Mouse (Mus musculus) lung, adult 18-20 months (tissue): ENCODE results near the gene Suv39h2.
A peak's percentile ranks its signal among the peaks of the same experiment; 100 is the strongest.

Experiments
- DNase-seq, 2 experiments: peaks; one replicate each; pipeline ENCODE4 v3.0.0; 2022; ENCODE audit warnings: mixed read lengths in 2 of 2

Gene Suv39h2

DNA sequence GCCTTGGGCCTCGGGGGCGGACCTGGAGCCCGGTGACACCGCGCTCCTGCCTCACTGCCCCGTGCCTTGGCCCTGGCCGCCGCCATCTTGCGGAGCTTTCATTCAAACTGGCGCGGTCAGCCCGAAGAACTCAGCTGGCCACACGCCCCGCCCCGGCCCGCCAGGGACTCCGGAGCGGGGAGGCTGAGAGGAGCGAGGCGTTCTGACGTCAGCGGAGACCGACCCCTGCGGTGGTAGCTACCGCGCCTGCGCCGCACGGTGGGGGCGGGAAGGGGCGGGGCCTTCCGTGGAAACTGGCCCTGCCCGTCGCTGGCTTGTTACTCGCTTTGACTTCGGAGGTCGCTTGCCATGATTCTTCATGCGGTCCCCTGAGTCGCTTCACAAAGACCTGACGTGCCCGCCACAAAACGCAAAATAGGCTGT lies at the start of gene Suv39h2:
Gene Suv39h2, minus strand, starts transcription at position 171 of the 423 bp plus-strand sequence.
- DNase-seq, result peak; percentile 96 to 97

- DNase-seq, result no peak
These were observed 47.7 kb upstream of the Suv39h2 start for GRCm38 (mm10) chr2:3522558-3522957.

GRCm38 (mm10) chr2:3512552-3513454 lies 38.0 kb upstream of the Suv39h2 start, which contains the start of the genes Gm45902, Hspa14 and Cdnf:
Gene Gm45902, minus strand, starts transcription at chr2:3512790.
Gene Hspa14, minus strand, starts transcription at chr2:3512814.
Gene Cdnf, plus strand, starts transcription at chr2:3513030.
- peak; percentile 97 to 98 for DNase-seq

DNA sequence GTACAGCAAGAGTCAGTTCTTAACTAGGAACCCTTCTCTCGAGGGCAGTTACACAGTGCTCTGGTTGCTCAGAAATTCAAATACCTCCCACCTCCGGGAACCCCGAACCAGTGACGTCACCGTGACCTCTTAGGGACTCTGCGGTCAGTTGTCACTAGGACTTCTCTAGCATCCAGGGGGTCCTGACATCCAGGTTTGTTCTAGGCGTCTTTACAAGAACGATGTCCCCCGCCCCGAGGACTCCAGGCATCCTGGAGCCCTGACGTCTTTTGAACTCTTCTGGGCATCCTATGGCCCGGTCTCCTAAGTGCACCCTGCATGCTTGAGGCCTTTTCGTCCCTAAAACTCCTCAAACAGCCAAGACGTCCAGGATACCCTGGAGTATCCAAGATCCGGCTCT lies 37.2 kb upstream of the Suv39h2 start:
- peak; percentile 4 to 5 for DNase-seq

DNA sequence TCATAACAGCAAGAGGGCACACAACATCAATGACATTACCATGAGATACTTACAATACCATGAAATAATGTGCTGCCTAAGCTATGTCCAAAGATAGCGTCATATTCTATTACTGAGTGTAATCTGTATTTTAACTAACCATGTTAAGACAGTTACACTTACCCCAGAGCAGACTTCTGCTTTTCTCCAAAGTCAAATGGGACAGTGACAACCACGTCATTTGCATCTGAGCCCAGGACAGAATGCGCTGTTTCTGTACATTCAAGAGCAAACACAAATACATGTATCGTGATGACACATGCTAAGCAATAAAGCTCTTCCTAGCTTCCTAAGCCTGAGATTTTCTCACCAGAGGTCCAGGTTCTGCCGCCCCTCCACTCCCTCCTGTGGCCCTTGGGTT lies 26.1 kb upstream of the Suv39h2 start:
- no peak for DNase-seq

DNA sequence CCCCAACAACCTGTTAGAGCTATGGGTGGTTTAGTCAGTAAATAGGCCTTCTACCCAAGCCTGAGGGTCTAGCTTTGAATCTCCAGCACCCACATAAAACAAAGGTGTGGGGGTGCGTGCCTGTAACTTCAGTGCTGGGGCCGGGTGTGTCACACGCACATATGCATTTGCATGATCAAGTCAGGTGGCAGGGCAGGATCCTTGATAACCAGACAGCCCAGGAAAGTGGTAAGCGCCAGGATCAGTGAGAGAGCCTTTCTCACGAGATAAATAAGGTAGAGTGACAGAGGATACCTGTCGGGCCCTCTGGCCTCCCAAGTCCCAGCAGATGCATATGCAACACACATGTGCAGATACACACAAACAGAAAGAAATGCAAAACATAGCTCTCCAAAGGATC lies 24.7 kb upstream of the Suv39h2 start:
- no peak for DNase-seq

- no peak for DNase-seq
These were observed 19.1 kb upstream of the Suv39h2 start for GRCm38 (mm10) chr2:3493833-3494409.

GRCm38 (mm10) chr2:3489816-3490215 lies 15.0 kb upstream of the Suv39h2 start:
- no peak for DNase-seq

GRCm38 (mm10) chr2:3480239-3480638 lies 5.4 kb upstream of the Suv39h2 start:
- DNase-seq, result no peak

DNA sequence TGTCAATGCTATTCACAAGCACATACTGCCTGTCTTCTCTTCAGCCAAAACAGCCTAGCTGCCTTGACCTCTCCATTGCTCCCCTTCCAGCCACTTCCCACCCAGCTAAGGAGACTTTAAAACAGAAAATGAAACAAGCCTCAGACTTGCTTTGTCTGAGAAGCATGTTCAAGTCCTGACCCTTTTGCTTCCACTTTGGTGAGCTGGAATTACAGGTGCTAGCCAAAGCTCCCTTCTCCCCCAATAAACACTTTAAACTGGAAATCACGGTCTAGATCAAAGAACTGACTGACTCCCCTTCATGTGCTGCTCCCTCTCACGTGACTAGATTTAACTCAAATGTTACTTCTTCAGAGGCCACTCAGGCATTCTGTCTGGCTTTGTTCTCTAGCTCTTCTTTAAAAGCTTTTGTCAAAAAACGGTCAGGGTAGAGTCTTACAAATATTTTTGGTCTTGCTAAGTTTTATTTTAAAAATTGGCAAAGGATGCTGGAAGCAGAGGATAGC lies 968 bp upstream of the Suv39h2 start:
- DNase-seq, result peak in 1 of 2 experiments; percentile 7

DNA sequence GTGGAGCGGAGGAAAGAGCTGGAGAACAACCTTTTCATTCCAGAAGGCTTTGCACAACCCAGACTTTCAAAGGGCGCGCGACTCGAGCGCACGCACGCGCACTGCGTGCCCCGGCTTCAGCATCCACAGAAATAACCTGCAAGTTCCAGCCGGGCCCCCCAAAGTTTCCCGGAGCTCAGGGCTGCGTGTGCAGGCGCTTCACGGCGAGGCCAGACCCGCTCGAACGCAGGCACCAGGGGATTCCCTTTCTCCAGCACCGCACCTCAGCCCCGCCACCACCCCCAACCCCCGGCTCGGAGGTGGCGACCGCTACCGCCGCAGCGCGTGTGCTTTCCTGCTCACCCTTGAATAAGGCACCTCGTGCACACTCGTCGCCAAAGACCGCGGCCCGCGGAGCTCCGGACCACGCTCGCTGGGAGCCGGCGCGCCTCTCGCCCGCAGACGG lies 448 bp downstream of the Suv39h2 start:
- DNase-seq, result peak; percentile 44 to 55

DNA sequence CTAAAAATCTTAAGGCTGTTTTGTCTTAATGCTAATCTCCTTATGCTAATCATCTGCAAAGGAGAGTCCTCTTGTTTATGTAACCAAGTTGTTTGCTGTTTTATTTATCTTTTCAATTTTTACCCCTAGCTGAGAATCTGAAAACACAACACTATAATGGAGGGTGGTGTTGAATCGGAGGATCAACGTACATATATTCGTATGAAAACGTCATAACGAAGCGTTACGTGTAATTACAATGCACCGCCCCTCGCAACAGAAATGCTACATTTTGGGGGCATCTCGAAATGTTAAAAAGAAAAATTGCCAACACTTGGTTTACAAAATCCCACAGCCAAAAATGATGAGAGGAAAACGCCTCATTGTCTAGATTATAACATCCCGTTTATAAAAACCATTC lies 940 bp downstream of the Suv39h2 start:
- DNase-seq, result no peak

GRCm38 (mm10) chr2:3456590-3456989 lies 18.2 kb downstream of the Suv39h2 start:
- no peak for DNase-seq

DNA sequence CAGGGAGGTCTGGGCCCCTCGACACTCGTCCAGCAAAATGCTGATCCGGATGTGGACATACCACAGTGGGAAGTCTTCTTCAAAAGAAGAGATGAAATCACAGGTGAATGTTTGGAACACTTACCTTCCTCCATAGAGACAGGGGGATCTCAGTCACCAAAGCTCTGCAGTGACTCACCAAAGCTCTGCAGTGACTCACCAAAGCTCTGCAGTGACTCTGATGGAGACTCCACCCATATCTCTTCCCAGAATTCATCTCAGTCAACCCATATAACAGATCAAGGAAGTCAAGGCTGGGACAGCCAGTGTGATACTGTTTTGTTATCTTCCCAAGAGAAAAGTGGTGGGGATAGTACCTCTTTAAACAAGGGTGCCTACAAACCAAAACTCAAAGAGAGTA lies 21.7 kb downstream of the Suv39h2 start:
- no peak for DNase-seq

DNA sequence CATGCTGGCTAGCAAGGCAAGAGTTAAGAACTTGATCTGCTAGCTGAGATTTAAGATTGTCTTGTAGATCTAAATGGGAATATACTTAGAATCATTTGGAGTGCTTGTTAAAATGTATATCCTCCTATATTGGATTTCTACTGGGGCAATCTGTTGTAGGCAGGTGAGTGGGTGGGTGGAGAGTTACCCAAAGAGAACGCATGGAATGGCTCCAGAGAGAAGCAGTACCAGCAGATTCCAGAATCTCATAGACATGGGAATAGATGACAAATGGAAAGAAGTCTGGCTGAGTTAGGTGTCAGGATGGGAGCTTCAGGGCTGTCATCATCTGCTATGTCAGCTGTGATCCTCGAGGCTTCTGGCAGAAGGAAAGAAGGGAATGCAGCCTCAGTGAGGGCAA lies 25.4 kb downstream of the Suv39h2 start:
- no peak for DNase-seq

DNA sequence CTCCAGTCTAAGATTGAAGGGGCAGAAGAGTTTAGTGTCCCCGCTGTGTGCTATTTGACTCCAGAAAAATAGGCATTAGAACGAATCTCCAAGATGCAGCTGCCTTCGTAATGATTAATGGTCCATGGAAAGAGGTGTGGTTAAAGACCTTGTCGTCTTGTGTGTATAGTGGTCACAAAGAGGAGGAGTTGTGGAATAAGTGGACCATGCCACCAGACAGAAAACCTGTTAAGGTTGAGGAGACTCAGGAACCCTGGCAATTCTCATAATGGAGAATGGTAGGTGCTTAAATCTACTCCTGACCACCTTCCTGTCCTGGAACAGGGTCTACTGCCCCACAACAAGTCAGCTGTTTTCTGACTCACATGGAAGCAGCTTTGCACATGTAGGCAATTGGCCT lies 28.8 kb downstream of the Suv39h2 start:
- DNase-seq, result no peak

DNA sequence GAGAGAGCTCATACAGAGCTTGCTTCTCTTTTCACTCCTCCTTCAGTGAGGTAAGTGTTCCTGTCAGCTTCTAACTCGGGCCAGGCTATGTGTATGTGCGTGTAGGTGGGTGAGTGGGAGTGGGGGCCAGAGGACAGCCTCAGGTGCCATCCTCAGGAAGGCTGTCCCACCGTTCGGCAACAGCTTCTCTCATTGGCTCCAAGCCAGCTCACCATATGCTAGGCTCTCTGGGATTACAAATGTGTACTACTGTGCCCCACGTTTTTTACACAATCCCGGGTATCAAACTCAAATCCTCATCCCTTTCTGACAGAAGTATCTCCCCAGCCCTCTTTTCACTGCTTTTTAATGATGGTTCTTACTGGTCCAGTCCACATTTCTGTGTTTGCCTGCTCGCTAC lies 30.6 kb downstream of the Suv39h2 start:
- DNase-seq, result no peak

DNA sequence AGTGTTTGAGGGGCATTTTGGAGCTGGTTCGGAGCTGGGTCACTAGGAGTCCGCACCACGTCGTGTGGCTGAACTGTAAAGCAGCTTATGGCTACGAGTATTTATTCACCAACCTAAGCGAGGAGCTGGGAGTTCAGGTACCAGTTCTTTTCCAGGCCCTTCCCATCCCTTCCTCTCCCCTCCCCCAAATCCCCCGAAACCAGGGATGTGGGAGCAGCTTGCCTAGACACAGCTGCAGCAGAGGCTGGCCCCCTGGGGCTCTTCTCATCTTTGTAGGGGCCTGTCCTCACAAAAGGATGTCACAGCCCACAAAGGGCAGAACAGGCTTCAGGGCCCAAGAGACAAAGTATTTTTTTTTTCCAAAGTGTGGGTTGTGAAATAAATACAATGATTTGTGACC lies 36.9 kb downstream of the Suv39h2 start:
- no peak for DNase-seq

- no peak for DNase-seq
These were observed 39.3 kb downstream of the Suv39h2 start for GRCm38 (mm10) chr2:3435369-3436061.

GRCm38 (mm10) chr2:3430956-3431355 lies 43.9 kb downstream of the Suv39h2 start:
- no peak for DNase-seq

DNA sequence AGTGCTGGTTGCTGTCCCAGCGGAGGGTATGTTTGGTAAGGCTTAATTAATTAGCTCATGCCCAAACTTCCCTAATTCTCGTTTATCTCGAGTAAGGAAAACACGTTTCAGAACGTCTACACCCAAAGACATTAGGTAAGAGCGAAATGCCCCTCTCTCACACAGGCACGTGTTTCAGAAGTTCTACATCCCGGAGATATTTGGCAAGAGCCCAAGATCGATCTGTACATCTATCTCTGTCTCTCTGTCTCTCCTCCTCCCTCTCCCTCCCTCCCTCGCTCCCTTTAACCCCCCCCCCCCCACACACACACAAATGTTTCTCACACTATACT lies 50.3 kb downstream of the Suv39h2 start:
- no peak for DNase-seq

DNA sequence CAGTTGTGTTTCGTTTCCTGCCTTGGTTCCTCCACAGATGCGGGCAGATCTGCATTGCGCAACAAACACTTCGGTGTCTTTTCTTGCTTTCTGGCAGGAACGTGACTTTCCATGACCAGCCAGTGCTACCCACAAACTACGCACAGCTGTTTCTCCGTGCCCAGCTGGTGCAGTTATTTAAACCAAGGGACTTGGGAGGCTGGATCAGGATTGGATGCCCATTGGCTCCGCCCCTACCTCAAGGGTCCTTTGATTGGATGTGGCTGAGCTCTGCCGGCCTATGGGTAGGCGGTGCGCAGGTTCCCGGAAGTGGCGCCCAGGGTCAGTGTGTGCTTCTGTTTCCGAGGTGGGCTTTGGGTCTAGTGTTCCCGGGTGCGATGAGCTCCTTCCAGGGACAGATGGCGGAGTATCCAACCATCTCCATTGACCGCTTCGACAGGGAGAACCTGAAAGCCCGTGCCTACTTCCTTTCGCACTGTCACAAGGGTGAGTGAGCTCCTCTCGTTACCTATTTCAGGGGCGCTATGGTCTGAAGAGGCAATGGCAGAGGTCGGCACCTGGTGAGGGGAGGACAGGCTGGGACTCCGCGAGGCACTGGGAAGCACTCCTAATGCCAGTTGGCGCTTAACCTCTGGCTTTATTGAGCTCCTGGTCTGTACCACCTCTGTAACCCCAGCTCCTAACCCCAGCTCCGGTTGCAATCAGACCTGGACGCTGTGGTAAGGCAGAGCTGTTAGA lies 50.8 kb downstream of the Suv39h2 start, which contains the start of gene Dclre1c:
Gene Dclre1c, plus strand, starts transcription at position 291 of the 738 bp plus-strand sequence.
- DNase-seq, result peak; percentile 94 to 95
